In genomic region chr10:90220470-90220869, GRCm38 (mm10) we compare ENCODE assay signal across 27 mouse cellular contexts.
"Had no signal": no experiment of that assay in that cellular context is flagged by ENCODE, and none has a peak within 500 bp of the region (broad histone marks: within the 10 kb centered on the region; RNA-seq: fewer than 3 reads in every experiment).

No protein-coding gene starts in this region.

- H3K4me2 ChIP-seq: heart, embryonic 12.5 days; hindbrain, embryonic 12.5 days; hindbrain, embryonic 14.5 days; intestine, embryonic 15.5 days; limb, embryonic 12.5 days; liver, embryonic 11.5 days; liver, embryonic 13.5 days had no signal

- H3K9me3 ChIP-seq: heart, embryonic 10.5 days; heart, embryonic 12.5 days; hindbrain, embryonic 10.5 days; hindbrain, embryonic 12.5 days; intestine, embryonic 15.5 days; limb, embryonic 10.5 days; limb, embryonic 12.5 days had no signal

- H3K9ac ChIP-seq: heart, embryonic 12.5 days; hindbrain, embryonic 12.5 days; hindbrain, embryonic 14.5 days; intestine, embryonic 15.5 days; limb, embryonic 12.5 days; liver, embryonic 13.5 days had no signal

- H3K4me1 ChIP-seq: heart, embryonic 10.5 days; heart, embryonic 12.5 days; hindbrain, embryonic 10.5 days; hindbrain, embryonic 12.5 days; intestine, embryonic 15.5 days; limb, embryonic 10.5 days; limb, embryonic 12.5 days; liver, embryonic 13.5 days had no signal

- H3K27me3 ChIP-seq: heart, embryonic 12.5 days; hindbrain, embryonic 12.5 days; intestine, embryonic 15.5 days; limb, embryonic 12.5 days; liver, embryonic 13.5 days had no signal

- DNase-seq: gastrocnemius, adult 2 months; gastrocnemius, postnatal 10 days; gastrocnemius, postnatal 25 days; heart, adult 18-20 months; heart, postnatal 10 days; heart, postnatal 4 days; kidney, adult 18-20 months; kidney, adult 8-10 months; kidney, postnatal 10 days; kidney, postnatal 25 days; kidney, postnatal 4 days; liver; liver, embryonic 13.5 days had no signal

- ATAC-seq: hindbrain, embryonic 16.5 days; inflammation-experienced regulatory T-cells, adult 6 months; intestine, embryonic 15.5 days; intestine, postnatal 0 days had no signal

- H3K36me3 ChIP-seq: heart, embryonic 10.5 days; heart, embryonic 12.5 days; hindbrain, embryonic 10.5 days; hindbrain, embryonic 12.5 days; intestine, embryonic 15.5 days; limb, embryonic 10.5 days; limb, embryonic 12.5 days; liver, embryonic 13.5 days had no signal

- H3K27ac ChIP-seq: gastrocnemius, adult 2 months; heart, embryonic 10.5 days; hindbrain, embryonic 10.5 days; hindbrain, embryonic 12.5 days; hindbrain, embryonic 14.5 days; intestine, embryonic 15.5 days; layer of hippocampus, adult 2 months; left cerebral cortex, adult 2 months; limb, embryonic 10.5 days; limb, embryonic 12.5 days; liver, embryonic 13.5 days had no signal

- H3K4me3 ChIP-seq: gastrocnemius, adult 2 months; heart, embryonic 10.5 days; heart, embryonic 12.5 days; hindbrain, embryonic 10.5 days; hindbrain, embryonic 12.5 days; intestine, embryonic 15.5 days; layer of hippocampus, adult 2 months; left cerebral cortex, adult 2 months; limb, embryonic 10.5 days; limb, embryonic 12.5 days; liver, embryonic 13.5 days had no signal
